Mouse (Mus musculus): ENCODE data around the gene Nab2.

Gene Nab2

DNA sequence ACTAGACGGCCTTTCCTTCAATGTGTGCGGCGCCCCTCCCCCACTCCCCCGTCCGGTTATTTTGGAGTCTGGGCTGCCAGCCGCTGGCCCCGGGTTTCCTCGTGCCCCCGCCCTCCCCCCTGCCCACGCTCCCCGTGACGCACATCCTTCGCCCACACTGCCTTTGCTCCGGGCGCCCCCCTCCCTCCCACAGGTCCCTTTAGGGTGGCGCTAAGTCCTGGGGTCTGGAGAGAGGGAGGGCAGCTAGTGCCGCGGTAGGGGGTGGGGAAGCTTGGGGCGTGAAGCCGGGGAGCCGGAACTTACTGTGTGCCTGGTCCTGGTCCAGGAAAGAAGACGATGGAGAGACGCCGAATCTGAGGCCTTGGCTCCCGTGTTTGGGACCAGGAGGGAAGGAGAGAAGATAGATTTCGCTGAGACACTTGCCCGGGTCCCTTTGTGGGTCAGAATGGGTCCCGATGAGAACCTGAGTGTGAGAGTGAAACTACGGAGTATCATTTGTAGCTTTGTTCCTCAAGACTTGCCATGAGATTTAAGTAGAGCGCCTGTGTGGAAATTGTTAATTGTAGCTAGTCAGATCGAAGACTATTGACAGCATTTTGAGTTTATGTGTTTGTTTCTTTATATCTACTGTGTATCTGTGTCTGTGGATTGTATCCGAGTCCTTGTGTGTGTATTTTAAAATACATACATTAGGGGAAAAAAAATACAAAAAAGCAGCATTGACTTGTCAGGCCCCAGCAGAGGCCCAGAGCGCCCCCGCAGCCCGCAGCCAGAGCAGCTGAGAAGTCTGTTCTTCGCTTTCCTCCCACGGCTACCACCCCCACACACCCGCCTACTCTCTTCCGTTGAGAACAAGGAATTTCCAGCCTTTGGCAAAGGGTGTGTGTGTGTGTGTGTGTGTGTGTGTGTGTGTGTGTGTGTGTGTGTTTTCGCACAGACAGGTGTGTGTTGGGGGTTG is at the start of gene Nab2:
TSS of gene Nab2 (minus strand) at position 476 of the 958 bp plus-strand sequence.
- no peak for DNase-seq (ENCODE audit: low read depth, low spot score)

DNA sequence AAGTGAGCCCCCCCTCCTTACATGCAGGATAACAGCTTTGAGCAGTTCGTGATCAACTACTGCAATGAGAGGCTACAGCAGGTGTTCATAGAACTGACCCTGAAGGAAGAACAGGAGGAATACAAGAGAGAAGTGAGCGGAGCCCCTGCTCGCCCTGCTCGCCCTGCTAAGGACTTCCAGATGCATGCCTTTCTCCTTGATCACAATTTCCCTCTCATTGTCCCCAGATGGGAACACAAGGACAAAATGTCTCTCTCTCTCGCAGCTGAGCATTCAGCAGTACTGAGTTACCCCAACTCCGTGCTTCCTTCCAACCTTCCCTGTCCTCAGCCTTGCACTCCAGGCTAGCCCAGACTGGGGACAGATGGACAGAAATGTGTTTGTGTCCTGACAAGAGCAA is 44.4 kb upstream of the Nab2 start:
- DNase-seq (ENCODE audit: low read depth, low spot score) = no peak

DNA sequence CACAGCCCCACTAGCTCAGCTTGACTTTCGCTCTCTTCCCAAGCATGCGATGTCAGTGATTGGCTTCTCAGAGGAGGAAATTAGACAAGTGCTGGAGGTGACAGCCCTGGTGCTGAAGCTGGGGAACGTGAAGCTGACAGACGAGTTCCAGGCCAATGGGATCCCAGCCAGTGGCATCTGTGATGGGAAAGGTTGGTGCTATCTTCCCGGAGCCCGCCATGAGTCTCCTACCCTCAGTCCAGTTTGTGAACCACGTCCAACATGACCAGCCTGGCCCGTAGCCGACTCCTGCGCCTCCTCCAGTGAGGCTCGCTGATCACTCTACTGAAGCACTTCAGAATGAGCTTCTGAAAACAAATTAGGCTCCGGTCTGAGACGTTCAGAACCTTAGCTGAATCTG is 42.0 kb upstream of the Nab2 start:
- DNase-seq (ENCODE audit: low read depth, low spot score) = no peak

GRCm38 (mm10) chr10:127708850-127709370 is 40.5 kb upstream of the Nab2 start:
- DNase-seq (ENCODE audit: low read depth, low spot score) = no peak

DNA sequence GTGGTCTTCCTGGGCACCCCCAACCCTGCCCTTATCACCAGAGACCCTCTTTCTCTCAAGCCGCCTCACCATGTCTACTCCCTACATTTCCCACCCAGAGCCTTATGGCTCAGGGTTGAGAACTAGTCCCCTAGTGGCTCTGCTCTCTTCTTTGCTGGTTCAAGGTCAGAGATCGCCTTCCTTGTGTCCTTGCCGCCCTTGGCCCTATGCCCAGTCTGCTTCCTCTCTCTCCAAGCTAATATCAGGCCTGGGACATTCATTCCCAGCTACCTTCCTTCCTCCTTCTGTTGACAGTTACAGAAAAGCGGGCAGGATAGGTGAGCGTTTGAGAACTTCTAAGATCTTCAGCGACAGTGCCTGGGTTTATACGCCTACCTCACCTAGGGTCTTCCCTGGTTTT is 39.4 kb upstream of the Nab2 start:
- DNase-seq (ENCODE audit: low read depth, low spot score) = no peak

GRCm38 (mm10) chr10:127705783-127706182 is 37.4 kb upstream of the Nab2 start:
- DNase-seq (ENCODE audit: low read depth, low spot score) = no peak

- DNase-seq (ENCODE audit: low read depth, low spot score) = no peak
These were observed 36.4 kb upstream of the Nab2 start, which contains the start of gene Myo1a for GRCm38 (mm10) chr10:127704766-127705220. Myo1a (plus strand) TSS chr10:127705170.

DNA sequence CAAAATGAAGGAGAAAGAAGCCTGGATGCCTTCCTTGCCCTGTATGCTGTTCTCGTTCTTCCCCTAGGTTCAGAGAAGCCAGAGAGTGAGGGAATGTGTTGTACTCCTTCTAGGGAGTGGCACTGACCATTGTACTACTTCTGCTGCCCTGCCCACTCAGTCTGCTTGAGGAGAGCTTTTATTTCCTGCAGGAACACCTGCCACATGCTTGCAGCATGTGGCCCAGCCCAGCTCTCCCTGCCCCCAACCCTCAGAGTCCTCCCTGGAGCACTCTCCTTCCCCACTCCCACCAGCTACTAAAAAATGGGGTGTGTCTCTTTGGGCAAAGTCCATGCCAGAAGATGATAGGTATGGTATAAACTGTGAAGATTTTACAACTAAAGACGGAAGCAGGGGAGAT is 35.9 kb upstream of the Nab2 start:
- DNase-seq (ENCODE audit: low read depth, low spot score) = no peak

- DNase-seq (ENCODE audit: low read depth, low spot score) = no peak
These were observed 34.9 kb upstream of the Nab2 start for GRCm38 (mm10) chr10:127703299-127703698.

GRCm38 (mm10) chr10:127698966-127699365 is 30.6 kb upstream of the Nab2 start:
- DNase-seq (ENCODE audit: low read depth, low spot score) = no peak

- no peak for DNase-seq (ENCODE audit: low read depth, low spot score)
These were observed 27.4 kb upstream of the Nab2 start for GRCm38 (mm10) chr10:127695775-127696174.

GRCm38 (mm10) chr10:127694636-127695035 is 26.3 kb upstream of the Nab2 start:
- DNase-seq (ENCODE audit: low read depth, low spot score) = no peak

GRCm38 (mm10) chr10:127691053-127691452 is 22.7 kb upstream of the Nab2 start:
- no peak for DNase-seq (ENCODE audit: low read depth, low spot score)

GRCm38 (mm10) chr10:127682886-127683285 is 14.5 kb upstream of the Nab2 start:
- no peak for DNase-seq (ENCODE audit: low read depth, low spot score)

- no peak for DNase-seq (ENCODE audit: low read depth, low spot score)
These were observed 11.5 kb upstream of the Nab2 start for GRCm38 (mm10) chr10:127679881-127680280.

DNA sequence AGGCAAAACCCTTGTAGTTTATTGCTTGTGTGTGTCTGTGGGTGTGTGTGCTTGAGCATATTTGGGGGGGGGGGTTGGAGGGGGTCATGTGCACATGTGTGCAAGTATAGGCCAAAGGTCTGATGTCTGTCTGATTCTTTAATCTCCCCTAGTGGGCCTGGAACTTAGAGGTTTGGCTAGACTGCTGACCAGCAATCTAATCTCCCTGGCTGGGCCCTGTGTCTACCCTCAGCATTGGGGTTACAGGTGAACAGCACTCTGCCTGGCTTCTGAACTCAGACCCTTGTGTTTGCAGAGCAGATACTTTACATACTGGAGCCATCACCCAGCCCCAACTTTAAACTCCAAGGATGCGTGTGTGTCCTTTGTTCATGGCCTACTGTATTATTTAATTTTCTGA is 10.8 kb upstream of the Nab2 start:
- no peak for DNase-seq (ENCODE audit: low read depth, low spot score)

DNA sequence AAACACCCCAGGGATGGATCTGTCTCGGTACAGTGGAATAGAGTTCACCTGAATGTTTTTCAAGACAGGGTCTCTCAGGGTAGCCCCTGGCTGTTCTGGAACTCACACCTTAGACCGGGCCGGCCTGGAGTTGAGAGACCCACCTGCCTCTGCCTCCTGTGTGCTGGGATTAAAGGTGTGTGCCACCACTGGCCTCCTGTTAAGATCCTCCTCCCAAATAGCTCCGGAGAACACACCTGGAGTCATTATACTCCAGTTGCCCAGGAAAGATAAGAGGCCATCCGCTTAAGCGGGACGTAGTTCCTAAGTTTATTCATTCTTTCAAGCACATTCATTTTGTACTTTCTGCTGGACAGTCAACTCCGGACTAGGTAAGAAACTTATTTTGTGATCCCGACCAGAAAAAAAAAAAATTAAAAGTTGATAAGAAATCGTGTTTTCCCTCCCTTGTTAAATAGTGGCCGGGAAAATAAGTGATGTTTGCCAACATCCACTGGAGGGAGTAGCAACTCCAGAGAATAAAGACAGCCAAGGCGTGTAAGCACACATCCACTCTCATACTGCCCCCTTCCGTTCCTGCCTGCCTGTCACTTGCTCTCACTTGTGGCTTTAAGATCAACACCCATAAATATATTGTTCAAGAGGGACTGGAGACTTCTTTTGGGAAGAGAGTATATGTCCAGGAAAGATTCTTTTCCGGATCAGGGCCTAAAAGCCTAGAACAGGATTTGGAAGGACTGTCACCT is 9.4 kb upstream of the Nab2 start:
- DNase-seq (ENCODE audit: low read depth, low spot score) = peak; percentile 59

GRCm38 (mm10) chr10:127676691-127677548 is 8.6 kb upstream of the Nab2 start:
- peak; percentile 97 for DNase-seq (ENCODE audit: low read depth, low spot score)

DNA sequence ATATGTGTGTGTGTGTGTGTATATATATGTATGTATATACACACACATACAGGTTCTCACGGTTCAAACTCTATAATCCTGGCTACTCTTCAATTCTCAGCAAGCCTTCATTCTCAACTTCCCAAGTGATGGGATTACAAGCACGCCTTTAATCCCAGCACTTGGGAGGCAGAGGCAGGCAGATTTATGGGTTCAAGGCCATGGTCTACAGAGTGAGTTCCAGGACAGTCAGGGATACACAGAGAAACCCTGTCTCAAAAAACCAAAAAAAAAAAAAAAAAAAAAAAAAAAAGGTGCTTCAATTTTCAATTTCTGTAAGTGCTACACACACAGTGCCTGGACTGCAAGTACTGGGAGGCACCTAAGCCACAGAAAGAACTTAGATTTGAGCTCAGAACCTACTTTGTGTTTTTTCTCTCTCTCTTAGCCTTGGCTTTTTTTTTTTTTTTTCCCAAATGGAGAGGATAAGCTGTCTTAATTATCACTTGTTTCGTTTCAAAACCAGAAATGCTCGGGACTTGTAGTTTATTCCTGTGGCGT is 7.6 kb upstream of the Nab2 start:
- DNase-seq (ENCODE audit: low read depth, low spot score) = no peak

GRCm38 (mm10) chr10:127674794-127675522 is 6.6 kb upstream of the Nab2 start:
- DNase-seq (ENCODE audit: low read depth, low spot score) = no peak

Data from embryo, embryonic 11.5 days (tissue).